Mouse (Mus musculus): ENCODE measurements at regions not wholly inside any gene's neighbourhood (a gene's known extent, or its start where the extent isn't known, plus 50 kb on each side); places are given as distances from the start of the nearest gene placed in this dataset.

DNA sequence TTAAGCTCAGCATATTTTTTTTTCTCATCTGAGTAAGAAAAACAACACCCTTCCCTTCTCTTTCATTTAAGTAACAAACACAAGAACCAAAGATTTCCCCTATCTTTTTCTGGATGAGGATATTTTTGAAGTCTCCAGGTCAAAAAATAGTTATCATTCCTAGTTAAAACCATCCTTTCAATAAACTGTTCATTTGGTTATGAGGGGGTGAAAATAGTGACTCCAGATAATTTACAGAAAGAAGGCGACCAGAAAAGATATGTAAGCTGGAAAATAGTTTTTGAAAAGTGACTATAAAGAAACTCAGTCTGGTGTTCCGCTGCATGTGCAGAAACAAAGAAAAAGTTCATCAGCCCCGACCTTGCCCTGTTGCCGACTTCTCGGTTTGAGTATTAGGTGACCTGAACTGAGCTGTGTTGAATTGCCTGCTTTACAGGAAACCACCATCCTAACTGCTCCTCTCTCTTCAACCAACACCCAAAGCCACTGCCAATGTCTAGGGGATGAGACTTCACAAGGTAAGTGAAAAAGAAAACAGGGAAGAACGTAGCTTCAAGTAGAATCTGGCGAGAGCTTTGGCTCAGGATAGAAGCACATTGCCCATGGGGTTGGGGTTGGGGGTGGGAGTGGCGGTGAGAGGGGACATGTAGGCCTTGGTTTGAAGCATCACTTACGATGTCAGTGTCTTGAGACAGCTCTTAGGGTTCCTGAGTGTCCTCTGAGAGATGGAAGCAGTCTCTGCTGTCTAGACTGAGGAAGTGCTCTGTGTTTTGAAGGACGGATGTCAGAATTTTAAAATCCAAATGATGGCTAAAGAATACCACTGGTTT is 104.6 kb downstream of the Ube2e3 start:
- ATAC-seq: no peak
- TF ChIP-seq CTCF (IDR thresholded peaks at IDR 0.05; ENCODE audit: low read depth): no peak
- WGBS: 91% methylated on average over 10 of the region's 10 CpGs
- Histone ChIP-seq H3K4me3 (ENCODE audit: low read depth, low read length) (no peak overlapping the region), H3K4me1 (replicated peaks; ENCODE audit: control insufficient read depth, insufficient read depth, low read length) (no peaks in the 10 kb centered on the region), H3K36me3 (ENCODE audit: control insufficient read depth, insufficient read depth) (no peaks in the 10 kb centered on the region), H3K27ac (ENCODE audit: low read depth, low read length) (no peak overlapping the region), H3K9ac (ENCODE audit: low read depth, low read length) (no peak overlapping the region), H3K9me3 (ENCODE audit: control insufficient read depth) (no peaks in the 10 kb centered on the region), H3K27me3 (replicated peaks; ENCODE audit: control insufficient read depth, insufficient read depth, low read length) (no peaks in the 10 kb centered on the region), H3K4me2 (replicated peaks; ENCODE audit: low read depth) (no peak overlapping the region)

DNA sequence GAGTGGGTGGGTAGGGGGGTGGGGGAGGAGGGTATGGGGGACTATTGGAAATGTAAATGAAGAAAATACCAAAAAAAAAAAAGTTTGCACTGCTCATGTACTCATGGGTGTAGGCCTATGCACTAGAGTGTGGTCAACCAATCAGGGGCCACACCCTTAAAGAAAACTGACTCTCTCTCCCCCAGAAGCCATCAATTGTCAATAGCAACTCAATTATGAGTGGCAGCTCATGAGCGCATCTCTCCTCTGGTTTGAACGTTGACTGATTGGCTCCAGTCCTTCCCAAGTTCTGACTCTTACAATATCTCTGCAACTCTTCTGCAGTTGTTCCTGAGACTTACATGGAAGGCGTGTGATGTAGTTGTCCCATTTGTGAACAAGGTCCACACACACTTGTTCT is 105.9 kb downstream of the Ube2e3 start:
- Histone ChIP-seq H3K4me3 (ENCODE audit: low read depth, low read length) (no peak overlapping the region), H3K36me3 (ENCODE audit: control insufficient read depth, insufficient read depth) (no peaks in the 10 kb centered on the region), H3K4me2 (replicated peaks; ENCODE audit: low read depth) (no peak overlapping the region), H3K9ac (ENCODE audit: low read depth, low read length) (no peak overlapping the region), H3K27me3 (replicated peaks; ENCODE audit: control insufficient read depth, insufficient read depth, low read length) (no peaks in the 10 kb centered on the region), H3K4me1 (replicated peaks; ENCODE audit: control insufficient read depth, insufficient read depth, low read length) (no peaks in the 10 kb centered on the region), H3K9me3 (ENCODE audit: control insufficient read depth) (no peaks in the 10 kb centered on the region), H3K27ac (ENCODE audit: low read depth, low read length) (no peak overlapping the region)
- TF ChIP-seq CTCF (IDR thresholded peaks at IDR 0.05; ENCODE audit: low read depth): no peak
- WGBS: 94% methylated on average over 3 of the region's 3 CpGs
- no peak for ATAC-seq

DNA sequence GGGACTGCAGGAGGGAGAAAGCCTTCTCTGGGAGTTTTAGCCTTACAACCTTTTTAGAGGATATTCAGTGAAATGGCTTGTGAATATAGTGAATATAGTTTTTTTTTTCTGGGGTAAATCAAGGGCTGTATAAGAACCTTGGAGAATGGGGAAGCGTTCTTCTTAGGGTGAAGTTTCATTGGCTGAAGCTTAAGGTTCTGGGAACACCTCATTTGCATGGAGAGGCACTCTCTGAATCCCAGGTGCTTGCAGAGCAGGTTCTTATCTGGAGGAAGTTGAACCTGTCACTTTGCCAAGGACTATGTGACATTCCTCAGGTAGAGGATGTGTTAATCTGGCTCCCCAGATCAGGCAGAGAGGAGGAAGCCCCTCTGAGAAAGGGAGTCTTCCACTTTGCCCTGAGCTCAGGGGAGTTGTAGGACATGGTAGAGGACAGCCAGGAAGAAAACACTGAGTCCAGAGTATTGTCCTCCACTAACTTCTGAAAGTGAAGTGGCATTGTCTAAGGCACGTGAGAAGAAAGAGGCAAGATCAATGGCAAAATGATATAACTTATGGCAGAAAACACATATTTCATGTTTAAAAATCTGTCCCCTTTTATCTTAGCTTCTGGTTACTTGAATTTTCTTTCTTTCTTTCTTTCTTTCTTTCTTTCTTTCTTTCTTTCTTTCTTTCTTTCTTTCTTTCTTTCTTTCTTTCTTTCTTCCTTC is 106.9 kb downstream of the Ube2e3 start:
- Histone ChIP-seq H3K4me1 (replicated peaks; ENCODE audit: control insufficient read depth, insufficient read depth, low read length) (no peaks in the 10 kb centered on the region), H3K36me3 (ENCODE audit: control insufficient read depth, insufficient read depth) (no peaks in the 10 kb centered on the region), H3K27ac (ENCODE audit: low read depth, low read length) (no peak overlapping the region), H3K4me3 (ENCODE audit: low read depth, low read length) (no peak overlapping the region), H3K27me3 (replicated peaks; ENCODE audit: control insufficient read depth, insufficient read depth, low read length) (no peaks in the 10 kb centered on the region), H3K9me3 (ENCODE audit: control insufficient read depth) (no peaks in the 10 kb centered on the region), H3K9ac (ENCODE audit: low read depth, low read length) (no peak overlapping the region), H3K4me2 (replicated peaks; ENCODE audit: low read depth) (no peak overlapping the region)
- WGBS: 79% methylated on average over 2 of the region's 2 CpGs
- ATAC-seq: no peak
- no peak for TF ChIP-seq CTCF (IDR thresholded peaks at IDR 0.05; ENCODE audit: low read depth)

DNA sequence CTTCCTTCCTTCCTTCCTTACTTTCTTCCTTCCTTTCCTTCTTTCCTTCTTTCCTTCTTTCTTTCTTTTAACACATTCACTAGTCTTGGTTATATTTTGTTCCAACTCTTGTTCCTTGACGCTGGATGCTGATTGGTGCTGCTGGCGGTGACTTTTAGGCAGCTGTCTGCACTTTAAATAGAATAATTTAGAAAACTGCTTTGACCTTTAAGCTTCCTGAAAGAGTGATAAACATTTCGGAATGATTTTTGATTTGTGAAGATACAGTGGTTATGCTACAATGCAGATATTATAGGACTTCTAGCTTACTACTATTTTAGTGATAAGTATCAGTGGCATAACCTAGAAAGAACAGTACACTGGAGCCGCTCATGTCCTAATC is 107.5 kb downstream of the Ube2e3 start:
- H3K4me2 ChIP-seq (replicated peaks; ENCODE audit: low read depth): no peak overlapping the region
- H3K9ac ChIP-seq (ENCODE audit: low read depth, low read length): no peak overlapping the region
- H3K27ac ChIP-seq (ENCODE audit: low read depth, low read length): no peak overlapping the region
- 80% methylated on average over 4 of the region's 4 CpGs for WGBS
- no peaks in the 10 kb centered on the region for H3K27me3 ChIP-seq (replicated peaks; ENCODE audit: control insufficient read depth, insufficient read depth, low read length)
- ATAC-seq: no peak
- H3K9me3 ChIP-seq (ENCODE audit: control insufficient read depth): no peaks in the 10 kb centered on the region
- no peak for TF ChIP-seq CTCF (IDR thresholded peaks at IDR 0.05; ENCODE audit: low read depth)
- H3K4me3 ChIP-seq (ENCODE audit: low read depth, low read length): no peak overlapping the region
- H3K36me3 ChIP-seq (ENCODE audit: control insufficient read depth, insufficient read depth): no peaks in the 10 kb centered on the region
- 0 out of 2 replicates have a peak, but pooled peaks cover 3% of the 10 kb centered on the region for H3K4me1 ChIP-seq (replicated peaks; ENCODE audit: control insufficient read depth, insufficient read depth, low read length)

DNA sequence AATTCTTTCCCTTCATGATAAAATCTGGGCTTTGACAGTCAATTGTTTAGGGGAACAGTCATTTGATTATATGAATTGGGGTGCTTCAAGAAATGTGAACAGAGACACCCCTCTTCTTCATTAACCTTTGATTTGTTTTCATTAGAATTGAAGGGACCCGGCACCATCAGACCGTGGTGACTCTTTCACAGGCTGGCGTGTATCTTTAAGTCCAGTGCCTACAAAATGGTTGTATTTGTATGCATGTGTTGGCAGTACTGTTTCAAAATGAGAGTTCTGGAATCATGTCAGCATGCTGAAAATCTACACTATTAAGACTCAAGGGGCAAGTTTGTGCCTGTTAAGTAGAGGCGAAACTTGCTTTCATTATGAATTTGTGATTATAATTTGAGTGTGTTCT is 108.2 kb downstream of the Ube2e3 start:
- TF ChIP-seq CTCF (IDR thresholded peaks at IDR 0.05; ENCODE audit: low read depth): no peak
- no peak overlapping the region for H3K27ac ChIP-seq (ENCODE audit: low read depth, low read length)
- no peaks in the 10 kb centered on the region for H3K27me3 ChIP-seq (replicated peaks; ENCODE audit: control insufficient read depth, insufficient read depth, low read length)
- 95% methylated on average over 4 of the region's 4 CpGs for WGBS
- no peak for ATAC-seq
- no peak overlapping the region for H3K4me3 ChIP-seq (ENCODE audit: low read depth, low read length)
- H3K4me1 ChIP-seq (replicated peaks; ENCODE audit: control insufficient read depth, insufficient read depth, low read length): peaks cover 6% of the 10 kb centered on the region; the same call in 1 of the 2 replicates
- no peaks in the 10 kb centered on the region for H3K36me3 ChIP-seq (ENCODE audit: control insufficient read depth, insufficient read depth)
- H3K4me2 ChIP-seq (replicated peaks; ENCODE audit: low read depth): no peak overlapping the region
- no peaks in the 10 kb centered on the region for H3K9me3 ChIP-seq (ENCODE audit: control insufficient read depth)
- no peak overlapping the region for H3K9ac ChIP-seq (ENCODE audit: low read depth, low read length)

DNA sequence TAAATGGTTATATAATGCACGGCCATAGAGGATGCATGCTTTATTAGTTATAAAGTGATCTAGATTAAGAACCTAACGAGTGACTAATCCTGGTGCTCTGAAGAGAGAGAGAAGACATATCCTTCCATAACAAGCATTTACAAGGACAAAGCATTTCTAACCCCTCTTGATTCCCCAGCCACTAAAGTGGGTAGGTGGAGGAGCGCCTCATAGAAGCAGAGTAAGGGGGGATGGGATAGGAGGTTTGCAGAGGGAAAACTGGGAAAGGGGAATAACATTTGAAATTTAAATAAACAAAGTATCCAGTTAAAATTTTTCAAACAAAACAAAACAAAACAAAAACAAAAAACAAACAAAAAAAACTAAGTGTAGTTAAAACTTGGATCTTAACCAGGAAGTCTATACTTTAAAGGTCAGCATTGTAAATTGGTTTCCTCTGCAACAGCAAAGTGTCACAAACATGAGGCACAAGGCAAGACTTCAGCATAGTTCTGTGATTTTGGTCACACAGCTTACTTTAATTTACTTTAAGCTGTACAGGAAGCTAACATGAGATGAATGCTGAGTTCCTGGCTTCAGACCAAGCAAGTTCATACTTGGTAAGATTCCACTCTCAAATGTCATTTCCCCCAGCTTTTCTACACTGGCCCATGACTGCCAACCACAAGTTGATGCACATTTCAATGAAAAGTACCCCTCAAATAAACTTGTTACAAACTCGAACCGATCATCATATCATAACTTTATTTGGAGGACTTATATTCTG is 109.9 kb downstream of the Ube2e3 start:
- WGBS: 81% methylated on average over 5 of the region's 5 CpGs

More for the DNA sequence above, 109.9 kb downstream of the Ube2e3 start:
- no peak for TF ChIP-seq CTCF (IDR thresholded peaks at IDR 0.05; ENCODE audit: low read depth)
- no peak overlapping the region for H3K4me2 ChIP-seq (replicated peaks; ENCODE audit: low read depth)
- peaks cover 8% of the 10 kb centered on the region; the same call in 1 of the 2 replicates for H3K4me1 ChIP-seq (replicated peaks; ENCODE audit: control insufficient read depth, insufficient read depth, low read length)
- no peaks in the 10 kb centered on the region for H3K27me3 ChIP-seq (replicated peaks; ENCODE audit: control insufficient read depth, insufficient read depth, low read length)
- no peak for ATAC-seq
- H3K36me3 ChIP-seq (ENCODE audit: control insufficient read depth, insufficient read depth): no peaks in the 10 kb centered on the region
- H3K27ac ChIP-seq (ENCODE audit: low read depth, low read length): no peak overlapping the region
- no peak overlapping the region for H3K9ac ChIP-seq (ENCODE audit: low read depth, low read length)
- H3K9me3 ChIP-seq (ENCODE audit: control insufficient read depth): no peaks in the 10 kb centered on the region
- no peak overlapping the region for H3K4me3 ChIP-seq (ENCODE audit: low read depth, low read length)
